Mouse (Mus musculus) embryonic fibroblast, embryonic 13.5 days (primary cell): ENCODE data around the gene Ctsw. TPM values are rescaled to one million over a fixed set of nuclear protein-coding genes. Genes with fewer than 3 reads are reported as not detected.

Source experiments
- H3K27ac ChIP-seq: 2 replicates; pipeline ENCODE4 v1.5.1; 2012; ENCODE audit warnings: low read length, control low read depth, inconsistent platforms; ENCODE audit not compliant: insufficient read depth
- H3K4me1 ChIP-seq: 2 replicates; pipeline ENCODE4 v1.6.1; 2011; ENCODE audit warnings: low read length; ENCODE audit not compliant: control insufficient read depth, insufficient read depth
- H3K4me3 ChIP-seq: 2 replicates; pipeline ENCODE4 v1.5.1; 2011; ENCODE audit warnings: mild to moderate bottlenecking, control low read depth, low read length; ENCODE audit not compliant: insufficient read depth
- CTCF ChIP-seq: IDR thresholded peaks from 2 replicates; pipeline ENCODE4 v1.5.1; 2011; ENCODE audit warnings: mild to moderate bottlenecking, control low read depth, low read length, moderate library complexity, borderline replicate concordance; ENCODE audit not compliant: insufficient read depth
- POLR2A ChIP-seq: IDR thresholded peaks from 2 replicates; pipeline ENCODE4 v1.6.1; 2011; ENCODE audit warnings: low read depth, mild to moderate bottlenecking, control low read depth, low read length, moderate library complexity
- polyA plus RNA-seq: library from polyadenylated mRNA; stranded (reverse); fragments of >200 nt; gene quantifications from 2 replicates; pipeline ENCODE4 v1.2.4, GENCODE M21; 2011; ENCODE audit warnings: low read depth; ENCODE audit not compliant: missing spikeins, insufficient read length

Ctsw gene
- polyA plus RNA-seq, 1 experiment = 0.76 TPM

GRCm38 (mm10) chr19:5465037-5465436, 3.3 kb downstream of the Ctsw start:
- Histone ChIP-seq H3K27ac (no peak overlapping the region), H3K4me3 (no peak overlapping the region), H3K4me1 (peaks cover 9% of the 10 kb centered on the region; the same call in 1 of the 2 replicates)
- no peak for TF ChIP-seq POLR2A
- no peak for TF ChIP-seq CTCF

- no peak overlapping the region for H3K4me3 ChIP-seq
- TF ChIP-seq CTCF = peak; percentile 94
- TF ChIP-seq POLR2A = no peak
- H3K27ac ChIP-seq = no peak overlapping the region
- H3K4me1 ChIP-seq = peaks cover 9% of the 10 kb centered on the region; the same call in 1 of the 2 replicates
Measured at GRCm38 (mm10) chr19:5463791-5464562, 4.3 kb downstream of the Ctsw start.

GRCm38 (mm10) chr19:5463212-5463611, 5.1 kb downstream of the Ctsw start:
- Histone ChIP-seq H3K4me1 (peaks cover 12% of the 10 kb centered on the region), H3K27ac (no peak overlapping the region), H3K4me3 (no peak overlapping the region)
- TF ChIP-seq CTCF (no peak), POLR2A (no peak)

GRCm38 (mm10) chr19:5461411-5461810, 6.9 kb downstream of the Ctsw start:
- Histone ChIP-seq H3K27ac (no peak overlapping the region), H3K4me3 (peak overlapping the region; percentile 84), H3K4me1 (peaks cover 14% of the 10 kb centered on the region; the same call in 1 of the 2 replicates)
- TF ChIP-seq POLR2A (no peak), CTCF (no peak)

- Histone ChIP-seq H3K4me1 (peaks cover 16% of the 10 kb centered on the region; the same call in 1 of the 2 replicates), H3K27ac (peak within 1 kb of the TSS; percentile 82), H3K4me3 (peak within 1 kb of the TSS; percentile 84)
- TF ChIP-seq POLR2A (peak; percentile 85), CTCF (no peak)
Measured at GRCm38 (mm10) chr19:5460465-5460911, 7.8 kb downstream of the Ctsw start, which contains the start of gene Fibp. TSS of gene Fibp (plus strand) at chr19:5460615.

GRCm38 (mm10) chr19:5459896-5460295, 8.4 kb downstream of the Ctsw start:
- H3K27ac ChIP-seq = peak overlapping the region; percentile 82; the same call in 1 of the 2 replicates
- H3K4me1 ChIP-seq = peaks cover 20% of the 10 kb centered on the region; the same call in 1 of the 2 replicates
- H3K4me3 ChIP-seq = peak overlapping the region; percentile 84; the same call in 1 of the 2 replicates
- TF ChIP-seq POLR2A = 0 out of 2 replicates have a peak, but pooled peaks have one; percentile 20
- TF ChIP-seq CTCF = no peak

- peaks cover 21% of the 10 kb centered on the region; the same call in 1 of the 2 replicates for H3K4me1 ChIP-seq
- H3K27ac ChIP-seq = no peak overlapping the region
- no peak overlapping the region for H3K4me3 ChIP-seq
- no peak for TF ChIP-seq CTCF
- no peak for TF ChIP-seq POLR2A
Measured at GRCm38 (mm10) chr19:5459019-5459418, 9.3 kb downstream of the Ctsw start.

GRCm38 (mm10) chr19:5457746-5458442, 10.4 kb downstream of the Ctsw start, which contains the start of gene Ccdc85b:
TSS of gene Ccdc85b (minus strand) at chr19:5457894.
- no peak for TF ChIP-seq POLR2A
- no peak for TF ChIP-seq CTCF
- H3K4me3 ChIP-seq = peak within 1 kb of the TSS; percentile 70
- H3K27ac ChIP-seq = peak within 1 kb of the TSS; percentile 66
- peaks cover 21% of the 10 kb centered on the region; the same call in 1 of the 2 replicates for H3K4me1 ChIP-seq

GRCm38 (mm10) chr19:5456922-5457745, 11.2 kb downstream of the Ctsw start:
- Histone ChIP-seq H3K4me1 (peaks cover 21% of the 10 kb centered on the region; the same call in 1 of the 2 replicates), H3K27ac (peak overlapping the region; percentile 66), H3K4me3 (peak overlapping the region; percentile 70)
- peak; percentile 95 for TF ChIP-seq POLR2A
- no peak for TF ChIP-seq CTCF
